Mouse (Mus musculus): ENCODE data around the gene Pitpna.

- no peak for TF ChIP-seq CTCF (IDR thresholded peaks at IDR 0.05; ENCODE audit: insufficient read depth, low read depth, low read length)
- no peak for TF ChIP-seq POLR2A (IDR thresholded peaks at IDR 0.05; ENCODE audit: insufficient read depth, low read depth, low read length)
Measured at GRCm38 (mm10) chr11:75624102-75624554, 36.2 kb downstream of the Pitpna start.
